Mouse (Mus musculus): ENCODE data around the gene Cpa4. TPM values are rescaled to one million over a fixed set of nuclear protein-coding genes. Genes with fewer than 3 reads are reported as not detected.

Cpa4 gene
- polyA plus RNA-seq, 1 experiment, result not detected

- no peaks in the 10 kb centered on the region for H3K36me3 ChIP-seq (ENCODE audit: control insufficient read depth, insufficient read depth)
Observed at GRCm38 (mm10) chr6:30618735-30619134, 50.6 kb downstream of the Cpa4 start.

GRCm38 (mm10) chr6:30619606-30620005 lies 51.4 kb downstream of the Cpa4 start:
- no peaks in the 10 kb centered on the region for H3K36me3 ChIP-seq (ENCODE audit: control insufficient read depth, insufficient read depth)
- no peaks in the 10 kb centered on the region for H3K27me3 ChIP-seq (ENCODE audit: control insufficient read depth, insufficient read depth, insufficient read length)
- H3K79me2 ChIP-seq (ENCODE audit: control insufficient read depth, insufficient read depth), result no peaks in the 10 kb centered on the region
- no peak overlapping the region for H3K4me3 ChIP-seq (ENCODE audit: insufficient read depth, poor library complexity, severe bottlenecking)
- no peak overlapping the region for H3ac ChIP-seq (ENCODE audit: control insufficient read depth, insufficient read length, low read depth)
- no peaks in the 10 kb centered on the region for H3K79me3 ChIP-seq (ENCODE audit: low read depth)
- TF ChIP-seq FOSL1 (IDR thresholded peaks at IDR 0.05; ENCODE audit: insufficient read depth, low read length, poor library complexity, severe bottlenecking) (no peak), MYOG (IDR thresholded peaks at IDR 0.05; ENCODE audit: control insufficient read depth, extremely low read depth, insufficient read length) (no peak), MYOD1 (IDR thresholded peaks at IDR 0.05; ENCODE audit: control insufficient read depth, insufficient read length, low read depth) (no peak), CTCF (IDR thresholded peaks at IDR 0.05; ENCODE audit: control insufficient read depth, insufficient read depth, insufficient read length) (no peak), MAX (IDR thresholded peaks at IDR 0.05) (no peak), USF1 (IDR thresholded peaks at IDR 0.05; ENCODE audit: low read depth) (no peak), CEBPB (IDR thresholded peaks at IDR 0.05; ENCODE audit: low read depth) (no peak)

More at GRCm38 (mm10) chr6:30618735-30619134, 50.6 kb downstream of the Cpa4 start:
- H3K79me3 ChIP-seq (ENCODE audit: low read depth), result no peaks in the 10 kb centered on the region
- H3K4me3 ChIP-seq (ENCODE audit: insufficient read depth, poor library complexity, severe bottlenecking), result no peak overlapping the region
- H3K79me2 ChIP-seq (ENCODE audit: control insufficient read depth, insufficient read depth), result no peaks in the 10 kb centered on the region
- TF ChIP-seq MYOD1 (IDR thresholded peaks at IDR 0.05; ENCODE audit: control insufficient read depth, insufficient read length, low read depth), result no peak
- no peak for TF ChIP-seq USF1 (IDR thresholded peaks at IDR 0.05; ENCODE audit: low read depth)
- TF ChIP-seq MYOG (IDR thresholded peaks at IDR 0.05; ENCODE audit: control insufficient read depth, extremely low read depth, insufficient read length), result no peak
- no peak for TF ChIP-seq CTCF (IDR thresholded peaks at IDR 0.05; ENCODE audit: control insufficient read depth, insufficient read depth, insufficient read length)
- no peak for TF ChIP-seq CEBPB (IDR thresholded peaks at IDR 0.05; ENCODE audit: low read depth)
- no peak for TF ChIP-seq MAX (IDR thresholded peaks at IDR 0.05)
- TF ChIP-seq FOSL1 (IDR thresholded peaks at IDR 0.05; ENCODE audit: insufficient read depth, low read length, poor library complexity, severe bottlenecking), result no peak
- H3K27me3 ChIP-seq (ENCODE audit: control insufficient read depth, insufficient read depth, insufficient read length), result no peaks in the 10 kb centered on the region
- no peak overlapping the region for H3ac ChIP-seq (ENCODE audit: control insufficient read depth, insufficient read length, low read depth)

GRCm38 (mm10) chr6:30620591-30620990 lies 52.4 kb downstream of the Cpa4 start:
- Histone ChIP-seq H3K79me3 (ENCODE audit: low read depth) (no peaks in the 10 kb centered on the region), H3ac (ENCODE audit: control insufficient read depth, insufficient read length, low read depth) (no peak overlapping the region), H3K27me3 (ENCODE audit: control insufficient read depth, insufficient read depth, insufficient read length) (no peaks in the 10 kb centered on the region), H3K4me3 (ENCODE audit: insufficient read depth, poor library complexity, severe bottlenecking) (no peak overlapping the region), H3K79me2 (ENCODE audit: control insufficient read depth, insufficient read depth) (no peaks in the 10 kb centered on the region), H3K36me3 (ENCODE audit: control insufficient read depth, insufficient read depth) (no peaks in the 10 kb centered on the region)
- no peak for TF ChIP-seq CEBPB (IDR thresholded peaks at IDR 0.05; ENCODE audit: low read depth)
- TF ChIP-seq MYOD1 (IDR thresholded peaks at IDR 0.05; ENCODE audit: control insufficient read depth, insufficient read length, low read depth), result no peak
- no peak for TF ChIP-seq USF1 (IDR thresholded peaks at IDR 0.05; ENCODE audit: low read depth)
- no peak for TF ChIP-seq CTCF (IDR thresholded peaks at IDR 0.05; ENCODE audit: control insufficient read depth, insufficient read depth, insufficient read length)
- no peak for TF ChIP-seq MAX (IDR thresholded peaks at IDR 0.05)
- TF ChIP-seq FOSL1 (IDR thresholded peaks at IDR 0.05; ENCODE audit: insufficient read depth, low read length, poor library complexity, severe bottlenecking), result no peak
- no peak for TF ChIP-seq MYOG (IDR thresholded peaks at IDR 0.05; ENCODE audit: control insufficient read depth, extremely low read depth, insufficient read length)

- TF ChIP-seq MYOG (IDR thresholded peaks at IDR 0.05; ENCODE audit: control insufficient read depth, extremely low read depth, insufficient read length) (no peak), USF1 (IDR thresholded peaks at IDR 0.05; ENCODE audit: low read depth) (no peak), MYOD1 (IDR thresholded peaks at IDR 0.05; ENCODE audit: control insufficient read depth, insufficient read length, low read depth) (no peak), CTCF (IDR thresholded peaks at IDR 0.05; ENCODE audit: control insufficient read depth, insufficient read depth, insufficient read length) (no peak), FOSL1 (IDR thresholded peaks at IDR 0.05; ENCODE audit: insufficient read depth, low read length, poor library complexity, severe bottlenecking) (no peak)
- Histone ChIP-seq H3K36me3 (ENCODE audit: control insufficient read depth, insufficient read depth) (no peaks in the 10 kb centered on the region), H3K79me2 (ENCODE audit: control insufficient read depth, insufficient read depth) (no peaks in the 10 kb centered on the region), H3ac (ENCODE audit: control insufficient read depth, insufficient read length, low read depth) (no peak overlapping the region), H3K27me3 (ENCODE audit: control insufficient read depth, insufficient read depth, insufficient read length) (no peaks in the 10 kb centered on the region), H3K4me3 (ENCODE audit: insufficient read depth, poor library complexity, severe bottlenecking) (no peak overlapping the region), H3K79me3 (ENCODE audit: low read depth) (no peaks in the 10 kb centered on the region)
Observed at GRCm38 (mm10) chr6:30620994-30621393, 52.8 kb downstream of the Cpa4 start.

- H3K27me3 ChIP-seq (ENCODE audit: control insufficient read depth, insufficient read depth, insufficient read length), result no peaks in the 10 kb centered on the region
- H3K79me3 ChIP-seq (ENCODE audit: low read depth), result no peaks in the 10 kb centered on the region
- H3K4me3 ChIP-seq (ENCODE audit: insufficient read depth, poor library complexity, severe bottlenecking), result no peak overlapping the region
- no peak overlapping the region for H3ac ChIP-seq (ENCODE audit: control insufficient read depth, insufficient read length, low read depth)
- TF ChIP-seq FOSL1 (IDR thresholded peaks at IDR 0.05; ENCODE audit: insufficient read depth, low read length, poor library complexity, severe bottlenecking) (no peak), MYOD1 (IDR thresholded peaks at IDR 0.05; ENCODE audit: control insufficient read depth, insufficient read length, low read depth) (no peak), USF1 (IDR thresholded peaks at IDR 0.05; ENCODE audit: low read depth) (no peak), CEBPB (IDR thresholded peaks at IDR 0.05; ENCODE audit: low read depth) (no peak), CTCF (IDR thresholded peaks at IDR 0.05; ENCODE audit: control insufficient read depth, insufficient read depth, insufficient read length) (no peak), MAX (IDR thresholded peaks at IDR 0.05) (no peak), MYOG (IDR thresholded peaks at IDR 0.05; ENCODE audit: control insufficient read depth, extremely low read depth, insufficient read length) (no peak)
- no peaks in the 10 kb centered on the region for H3K79me2 ChIP-seq (ENCODE audit: control insufficient read depth, insufficient read depth)
- H3K36me3 ChIP-seq (ENCODE audit: control insufficient read depth, insufficient read depth), result no peaks in the 10 kb centered on the region
Observed at GRCm38 (mm10) chr6:30621986-30622389, 53.8 kb downstream of the Cpa4 start.

- no peaks in the 10 kb centered on the region for H3K79me3 ChIP-seq (ENCODE audit: low read depth)
- no peaks in the 10 kb centered on the region for H3K27me3 ChIP-seq (ENCODE audit: control insufficient read depth, insufficient read depth, insufficient read length)
- H3K4me3 ChIP-seq (ENCODE audit: insufficient read depth, poor library complexity, severe bottlenecking), result no peak overlapping the region
- no peaks in the 10 kb centered on the region for H3K79me2 ChIP-seq (ENCODE audit: control insufficient read depth, insufficient read depth)
- H3ac ChIP-seq (ENCODE audit: control insufficient read depth, insufficient read length, low read depth), result no peak overlapping the region
- no peak for TF ChIP-seq MYOD1 (IDR thresholded peaks at IDR 0.05; ENCODE audit: control insufficient read depth, insufficient read length, low read depth)
- TF ChIP-seq CEBPB (IDR thresholded peaks at IDR 0.05; ENCODE audit: low read depth), result no peak
- no peak for TF ChIP-seq CTCF (IDR thresholded peaks at IDR 0.05; ENCODE audit: control insufficient read depth, insufficient read depth, insufficient read length)
- no peak for TF ChIP-seq FOSL1 (IDR thresholded peaks at IDR 0.05; ENCODE audit: insufficient read depth, low read length, poor library complexity, severe bottlenecking)
- TF ChIP-seq USF1 (IDR thresholded peaks at IDR 0.05; ENCODE audit: low read depth), result no peak
- no peak for TF ChIP-seq MYOG (IDR thresholded peaks at IDR 0.05; ENCODE audit: control insufficient read depth, extremely low read depth, insufficient read length)
- no peak for TF ChIP-seq MAX (IDR thresholded peaks at IDR 0.05)
- no peaks in the 10 kb centered on the region for H3K36me3 ChIP-seq (ENCODE audit: control insufficient read depth, insufficient read depth)
Observed at GRCm38 (mm10) chr6:30624763-30625162, 56.6 kb downstream of the Cpa4 start.
